Mouse (Mus musculus) kidney, postnatal 0 days (tissue): ENCODE results near the gene Gm20388. TPM values are rescaled to one million over a fixed set of nuclear protein-coding genes. Genes with fewer than 3 reads are reported as not detected.

Source experiments
- ATAC-seq: fragments of 200-750 bp; cut with Nextera tagmentation; replicated peaks from 2 replicates; pipeline ENCODE4 v1.8.0; 2017; ENCODE audit warnings: low read depth, moderate number of reproducible peaks, moderate TSS enrichment, moderate library complexity; ENCODE audit not compliant: low FRiP score
- DNase-seq: peaks from one replicate; pipeline ENCODE4 v3.0.0-alpha.2; 2016; ENCODE audit warnings: low spot score
- H3K27ac ChIP-seq: fragments of 300-500 bp; sonication (generic); 2 replicates; pipeline ENCODE4 v1.5.1; 2014; ENCODE audit warnings: mild to moderate bottlenecking
- H3K27me3 ChIP-seq: fragments of 300-500 bp; sonication (generic); 2 replicates; pipeline ENCODE4 v1.6.1; 2014; ENCODE audit warnings: low read length, mixed read lengths; ENCODE audit not compliant: insufficient read depth
- H3K36me3 ChIP-seq: fragments of 300-500 bp; sonication (generic); 2 replicates; pipeline ENCODE4 v1.6.1; 2014; ENCODE audit warnings: low read length, mixed read lengths; ENCODE audit not compliant: insufficient read depth
- H3K4me1 ChIP-seq: fragments of 300-500 bp; sonication (generic); replicated peaks from 2 replicates; pipeline ENCODE4 v1.6.1; 2014; ENCODE audit warnings: antibody characterized with exemption, low read length, mixed read lengths; ENCODE audit not compliant: insufficient read depth
- H3K4me2 ChIP-seq: fragments of 300-500 bp; sonication (generic); 2 replicates; pipeline ENCODE4 v1.6.1; 2014; ENCODE audit warnings: mild to moderate bottlenecking, low read length, moderate library complexity, mixed read lengths
- H3K4me3 ChIP-seq: fragments of 300-500 bp; sonication (generic); replicated peaks from 2 replicates; pipeline ENCODE4 v1.5.1; 2014; ENCODE audit warnings: low read depth, low read length
- H3K9ac ChIP-seq: fragments of 300-500 bp; sonication (generic); 2 replicates; pipeline ENCODE4 v1.6.1; 2014; ENCODE audit warnings: low read depth, low read length
- H3K9me3 ChIP-seq: fragments of 300-500 bp; sonication (generic); replicated peaks from 2 replicates; pipeline ENCODE4 v1.6.1; 2016; ENCODE audit warnings: low read length, inconsistent platforms, mixed read lengths
- CTCF ChIP-seq: IDR thresholded peaks from 2 replicates; pipeline ENCODE4 v1.5.1; 2016; ENCODE audit warnings: antibody characterized with exemption, low read depth, mild to moderate bottlenecking, moderate library complexity
- WGBS: fragments of 180-500 bp; shearing (Covaris S2); extraction: QIAGEN DNeasy Blood & Tissue Kit; methylation state at CpG from one replicate; pipeline ENCODE4 v1.1.7; 2014; 5-methylcytosine and 5-hydroxymethylcytosine counted together
- polyA plus RNA-seq: library from polyadenylated mRNA; unstranded; fragments of >200 nt; fragmentation: Nextera tagmentation; extraction: Ambion mirVana; gene quantifications from 2 replicates; pipeline ENCODE4 v1.2.1, GENCODE M21; 2015

The Gm20388 gene
- polyA plus RNA-seq, 1 experiment from 2014 or later: not detected

GRCm38 (mm10) chr8:119984085-119984484 is 73.4 kb downstream of the Gm20388 start:
- H3K27me3 ChIP-seq: no peaks in the 10 kb centered on the region
- H3K4me1 ChIP-seq: 0 out of 2 replicates have a peak, but pooled peaks cover 9% of the 10 kb centered on the region
- no peak for ATAC-seq
- no peaks in the 10 kb centered on the region for H3K9me3 ChIP-seq
- H3K4me3 ChIP-seq: no peak overlapping the region
- DNase-seq: no peak
- TF ChIP-seq CTCF: peak; percentile 57
- no peak overlapping the region for H3K4me2 ChIP-seq
- H3K9ac ChIP-seq: no peak overlapping the region
- H3K36me3 ChIP-seq: no peaks in the 10 kb centered on the region
- H3K27ac ChIP-seq: no peak overlapping the region

GRCm38 (mm10) chr8:119986174-119986573 is 75.5 kb downstream of the Gm20388 start:
- Histone ChIP-seq H3K27ac (no peak overlapping the region), H3K9ac (no peak overlapping the region), H3K36me3 (no peaks in the 10 kb centered on the region), H3K4me1 (0 out of 2 replicates have a peak, but pooled peaks cover 9% of the 10 kb centered on the region), H3K27me3 (no peaks in the 10 kb centered on the region), H3K9me3 (no peaks in the 10 kb centered on the region), H3K4me3 (no peak overlapping the region), H3K4me2 (no peak overlapping the region)
- 61% methylated on average over 5 of the region's 5 CpGs for WGBS
- ATAC-seq (no peak), DNase-seq (no peak)
- TF ChIP-seq CTCF: no peak

GRCm38 (mm10) chr8:119988087-119988486 is 77.4 kb downstream of the Gm20388 start:
- DNase-seq: no peak
- Histone ChIP-seq H3K4me2 (no peak overlapping the region), H3K27ac (0 out of 2 replicates have a peak overlapping the region, but pooled peaks have one; percentile 38), H3K4me1 (peaks cover 9% of the 10 kb centered on the region; the same call in 1 of the 2 replicates), H3K9me3 (no peaks in the 10 kb centered on the region), H3K9ac (no peak overlapping the region), H3K4me3 (no peak overlapping the region), H3K27me3 (no peaks in the 10 kb centered on the region), H3K36me3 (no peaks in the 10 kb centered on the region)
- 61% methylated on average over 15 of the region's 15 CpGs for WGBS
- no peak for TF ChIP-seq CTCF
- ATAC-seq: no peak

- Histone ChIP-seq H3K27me3 (no peaks in the 10 kb centered on the region), H3K9me3 (no peaks in the 10 kb centered on the region), H3K9ac (peak within 1 kb of the TSS; percentile 35; the same call in 1 of the 2 replicates), H3K4me3 (peak within 1 kb of the TSS; percentile 27), H3K4me1 (peaks cover 21% of the 10 kb centered on the region; the same call in 1 of the 2 replicates), H3K36me3 (no peaks in the 10 kb centered on the region), H3K4me2 (peak within 1 kb of the TSS; percentile 52), H3K27ac (no peak within 1 kb of the TSS)
- ATAC-seq (peak; percentile 80), DNase-seq (peak; percentile 94)
- TF ChIP-seq CTCF: peak; percentile 43; the same call in 1 of the 2 replicates
- under 1% methylated on average over 25 of the region's 25 CpGs for WGBS
Observed at GRCm38 (mm10) chr8:119992249-119992648, 81.6 kb downstream of the Gm20388 start, which contains the start of gene Crispld2. Crispld2 (plus strand) TSS chr8:119992438.

- no peak overlapping the region for H3K4me3 ChIP-seq
- peaks cover 17% of the 10 kb centered on the region; the same call in 1 of the 2 replicates for H3K4me1 ChIP-seq
- no peak for TF ChIP-seq CTCF
- H3K4me2 ChIP-seq: peak overlapping the region; percentile 16; the same call in 1 of the 2 replicates
- peak overlapping the region; percentile 23; the same call in 1 of the 2 replicates for H3K9ac ChIP-seq
- no peaks in the 10 kb centered on the region for H3K36me3 ChIP-seq
- H3K27me3 ChIP-seq: no peaks in the 10 kb centered on the region
- no peaks in the 10 kb centered on the region for H3K9me3 ChIP-seq
- H3K27ac ChIP-seq: no peak overlapping the region
- peak; percentile 26; the same call in 1 of the 2 replicates for ATAC-seq
- 40% methylated on average over 7 of the region's 7 CpGs for WGBS
- DNase-seq: no peak
Observed at GRCm38 (mm10) chr8:119994114-119994513, 83.5 kb downstream of the Gm20388 start.

- no peak for TF ChIP-seq CTCF
Observed at GRCm38 (mm10) chr8:119994556-119994955, 83.9 kb downstream of the Gm20388 start.

More at GRCm38 (mm10) chr8:119994556-119994955, 83.9 kb downstream of the Gm20388 start:
- ATAC-seq: no peak
- no peak overlapping the region for H3K27ac ChIP-seq
- 32% methylated on average over 6 of the region's 6 CpGs for WGBS
- peaks cover 17% of the 10 kb centered on the region; the same call in 1 of the 2 replicates for H3K4me1 ChIP-seq
- no peaks in the 10 kb centered on the region for H3K9me3 ChIP-seq
- no peaks in the 10 kb centered on the region for H3K36me3 ChIP-seq
- H3K27me3 ChIP-seq: no peaks in the 10 kb centered on the region
- peak overlapping the region; percentile 16; the same call in 1 of the 2 replicates for H3K4me2 ChIP-seq
- no peak overlapping the region for H3K9ac ChIP-seq
- H3K4me3 ChIP-seq: no peak overlapping the region
- no peak for DNase-seq
